In the genomic region with DNA sequence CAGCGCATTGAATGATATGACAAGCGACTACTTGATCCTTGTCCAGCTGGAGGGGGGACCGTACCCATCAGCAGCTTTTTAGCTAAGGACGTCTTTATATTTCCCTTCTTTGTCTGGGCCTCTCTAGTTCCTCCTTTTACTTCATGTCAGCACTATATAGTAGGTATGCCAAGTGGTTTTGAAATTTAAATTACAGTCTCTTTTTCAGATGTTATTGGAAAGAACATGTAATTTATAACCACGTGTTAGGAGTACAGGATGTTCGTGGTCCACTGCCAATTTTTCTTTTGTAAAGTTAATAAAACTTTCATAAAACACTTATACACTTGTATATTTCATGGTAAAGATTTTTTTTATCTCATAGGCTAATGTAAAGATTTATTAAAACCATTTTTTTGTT, we compare ENCODE assay signal across 21 mouse cellular contexts.
A peak's percentile ranks its signal among the peaks of the same experiment; 100 is the strongest.
DNase-seq lines count a peak whose midpoint lies in the region; ATAC-seq lines count a peak whose summit lies in the region.
"Had no signal": no experiment of that assay in that cellular context is flagged by ENCODE, and none has a peak within 500 bp of the region (broad histone marks: within the 10 kb centered on the region; RNA-seq: fewer than 3 reads in every experiment).

No protein-coding gene starts in this region.

- ATAC-seq in heart, embryonic 14.5 days (ENCODE audit: insufficient number of reproducible peaks, insufficient read depth, low FRiP score, low read depth) = no peak
- ATAC-seq in lung, embryonic 16.5 days (ENCODE audit: low read depth) = peak; percentile 61; the same call in 1 of the 2 replicates
- ATAC-seq in embryonic facial prominence, embryonic 15.5 days (ENCODE audit: insufficient number of reproducible peaks, low FRiP score, low TSS enrichment, low read depth) = peak; percentile 60; the same call in 1 of the 2 replicates
- ATAC-seq: activated CD4-positive, CD25-positive, alpha-beta regulatory T cell, adult 4 months; intestine, postnatal 0 days; liver, embryonic 12.5 days; liver, postnatal 0 days had no signal

- 28% methylated on average over 6 of the region's 6 CpGs for WGBS in heart, embryonic 14.5 days
- 37% methylated on average over 6 of the region's 6 CpGs for WGBS in lung, embryonic 16.5 days
- 35% methylated on average over 6 of the region's 6 CpGs for WGBS in embryonic facial prominence, embryonic 15.5 days

- peaks cover 15% of the 10 kb centered on the region; the same call in 1 of the 2 replicates for H3K27me3 ChIP-seq in heart, embryonic 14.5 days (ENCODE audit: control insufficient read depth, insufficient read depth, low read length)
- no peaks in the 10 kb centered on the region for H3K27me3 ChIP-seq in lung, embryonic 16.5 days (ENCODE audit: control insufficient read depth, insufficient read depth, low read depth, low read length)
- no peaks in the 10 kb centered on the region for H3K27me3 ChIP-seq in embryonic facial prominence, embryonic 15.5 days
- H3K27me3 ChIP-seq: liver, embryonic 12.5 days; neural tube, embryonic 15.5 days had no signal

- no peaks in the 10 kb centered on the region for H3K36me3 ChIP-seq in heart, embryonic 14.5 days (ENCODE audit: control insufficient read depth, insufficient read depth, low read length)
- H3K36me3 ChIP-seq in lung, embryonic 16.5 days (ENCODE audit: control insufficient read depth, insufficient read depth, low read length) = no peaks in the 10 kb centered on the region
- no peaks in the 10 kb centered on the region for H3K36me3 ChIP-seq in embryonic facial prominence, embryonic 15.5 days
- H3K36me3 ChIP-seq: heart, embryonic 15.5 days; hindbrain, embryonic 13.5 days; liver, embryonic 12.5 days; neural tube, embryonic 15.5 days had no signal

- H3K9me3 ChIP-seq in heart, embryonic 14.5 days (ENCODE audit: control insufficient read depth, low read length) = peaks cover 8% of the 10 kb centered on the region; the same call in 1 of the 2 replicates
- H3K9me3 ChIP-seq in lung, embryonic 16.5 days (ENCODE audit: control insufficient read depth, low read length) = no peaks in the 10 kb centered on the region
- no peaks in the 10 kb centered on the region for H3K9me3 ChIP-seq in embryonic facial prominence, embryonic 15.5 days (replicated peaks)
- H3K9me3 ChIP-seq: heart, embryonic 15.5 days; liver, embryonic 12.5 days; neural tube, embryonic 15.5 days had no signal

- H3K4me2 ChIP-seq in heart, embryonic 14.5 days (ENCODE audit: low read length) = no peak overlapping the region
- no peak overlapping the region for H3K4me2 ChIP-seq in lung, embryonic 16.5 days (ENCODE audit: low read depth, low read length)
- H3K4me2 ChIP-seq in embryonic facial prominence, embryonic 15.5 days (replicated peaks) = no peak overlapping the region
- H3K4me2 ChIP-seq: hindbrain, embryonic 13.5 days; liver, embryonic 12.5 days; neural tube, embryonic 15.5 days had no signal

- H3K9ac ChIP-seq in heart, embryonic 14.5 days (ENCODE audit: low read length) = 0 out of 2 replicates have a peak overlapping the region, but pooled peaks have one; percentile 8
- H3K9ac ChIP-seq in lung, embryonic 16.5 days (ENCODE audit: low read length) = no peak overlapping the region
- H3K9ac ChIP-seq in embryonic facial prominence, embryonic 15.5 days = no peak overlapping the region
- H3K9ac ChIP-seq: heart, embryonic 15.5 days; hindbrain, embryonic 13.5 days; liver, embryonic 12.5 days; liver, postnatal 0 days; neural tube, embryonic 15.5 days had no signal

- H3K27ac ChIP-seq in heart, embryonic 14.5 days (replicated peaks in 1 of 2; ENCODE audit: control insufficient read depth in 1 of 2, insufficient read depth in 1 of 2, low read depth in 2 of 2, low read length in 2 of 2) = no peak overlapping the region
- no peak overlapping the region for H3K27ac ChIP-seq in lung, embryonic 16.5 days (ENCODE audit: low read length)
- H3K27ac ChIP-seq in embryonic facial prominence, embryonic 15.5 days (replicated peaks) = no peak overlapping the region
- H3K27ac ChIP-seq: heart, embryonic 15.5 days; hindbrain, embryonic 13.5 days; liver, embryonic 12.5 days; neural tube, embryonic 15.5 days had no signal

- no peak overlapping the region for H3K4me3 ChIP-seq in heart, embryonic 14.5 days (ENCODE audit: control insufficient read depth in 1 of 2, insufficient read depth in 1 of 2, low read depth in 1 of 2, low read length in 2 of 2)
- H3K4me3 ChIP-seq in lung, embryonic 16.5 days (ENCODE audit: low read length) = no peak overlapping the region
- H3K4me3 ChIP-seq in embryonic facial prominence, embryonic 15.5 days (replicated peaks) = no peak overlapping the region
- H3K4me3 ChIP-seq: erythroblast, embryonic 14.5 days; heart, embryonic 15.5 days; hindbrain, embryonic 13.5 days; liver, embryonic 12.5 days; neural tube, embryonic 15.5 days had no signal

- peaks cover 2 to 6% of the 10 kb centered on the region in 2 experiments; a peak in 3 of 4 replicates for H3K4me1 ChIP-seq in heart, embryonic 14.5 days (ENCODE audit: control insufficient read depth in 2 of 2, insufficient read depth in 2 of 2, low read length in 2 of 2)
- H3K4me1 ChIP-seq in lung, embryonic 16.5 days (replicated peaks; ENCODE audit: control insufficient read depth, insufficient read depth, low read length) = peaks cover 8% of the 10 kb centered on the region
- peaks cover 10% of the 10 kb centered on the region; the same call in 1 of the 2 replicates for H3K4me1 ChIP-seq in embryonic facial prominence, embryonic 15.5 days
- H3K4me1 ChIP-seq: hindbrain, embryonic 13.5 days; liver, embryonic 12.5 days had no signal

- DNase-seq in heart, adult 9 months (ENCODE audit: low spot score in 2 of 2) = no peak
- DNase-seq in lung, adult 18-20 months = no peak
- peak; percentile 1 for DNase-seq in telencephalon, adult 2 months (ENCODE audit: low read depth, low spot score)
- no peak for DNase-seq in gastrocnemius, adult 18-20 months (ENCODE audit: low spot score)
- DNase-seq: adrenal gland, adult 2 months; adrenal gland, postnatal 36 days; B cell, adult 2 months; liver, postnatal 0 days; retina, postnatal 1 day; thymus, adult 18-20 months; thymus, postnatal 25 days had no signal
